Mouse (Mus musculus): ENCODE measurements around the gene Tbc1d16. TPM values are rescaled to one million over a fixed set of nuclear protein-coding genes. Genes with fewer than 3 reads are reported as not detected.
A peak's percentile ranks its signal among the peaks of the same experiment; 100 is the strongest.

The Tbc1d16 gene
- polyA plus RNA-seq, 1 experiment from 2014 or later = 27.2 TPM

GRCm38 (mm10) chr11:119228846-119229626 is 737 bp upstream of the Tbc1d16 start:
- Histone ChIP-seq H3K36me3 (no peaks in the 10 kb centered on the region), H3K9ac (peak overlapping the region; percentile 89), H3K27ac (peak overlapping the region; percentile 67), H3K4me1 (peaks cover 44% of the 10 kb centered on the region), H3K4me3 (peak overlapping the region; percentile 77), H3K27me3 (no peaks in the 10 kb centered on the region), H3K4me2 (replicated peaks) (peak overlapping the region; percentile 100), H3K9me3 (no peaks in the 10 kb centered on the region)
- ATAC-seq (ENCODE audit: low FRiP score, low read depth) = peak; percentile 91
- under 1% methylated on average over 34 of the region's 34 CpGs for WGBS

DNA sequence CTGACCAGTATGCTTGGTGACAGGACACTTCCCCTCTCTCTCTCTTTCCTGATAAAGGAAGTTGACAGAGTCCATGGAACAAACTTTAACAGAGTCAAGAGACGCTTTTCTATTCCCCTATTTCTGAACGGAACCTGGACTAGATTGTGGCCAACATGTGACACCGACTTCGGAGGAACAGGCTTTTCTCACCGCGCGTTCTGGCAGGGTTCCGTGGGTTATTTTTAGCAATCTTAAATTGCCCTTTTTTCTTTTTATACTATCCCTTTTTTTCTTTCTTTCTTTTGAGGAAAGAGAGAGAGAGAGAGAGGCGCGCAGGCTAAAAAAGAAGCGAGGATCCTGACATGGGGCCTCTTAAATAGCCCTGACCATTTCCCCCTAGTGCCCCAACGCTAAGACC is 708 bp downstream of the Tbc1d16 start:
- Histone ChIP-seq H3K9me3 (no peaks in the 10 kb centered on the region), H3K4me1 (peaks cover 58% of the 10 kb centered on the region), H3K27me3 (no peaks in the 10 kb centered on the region), H3K4me3 (peak overlapping the region; percentile 77), H3K36me3 (no peaks in the 10 kb centered on the region), H3K27ac (no peak overlapping the region), H3K4me2 (replicated peaks) (peak overlapping the region; percentile 100), H3K9ac (peak overlapping the region; percentile 89)
- WGBS = 5% methylated on average over 12 of the region's 12 CpGs
- ATAC-seq (ENCODE audit: low FRiP score, low read depth) = no peak

DNA sequence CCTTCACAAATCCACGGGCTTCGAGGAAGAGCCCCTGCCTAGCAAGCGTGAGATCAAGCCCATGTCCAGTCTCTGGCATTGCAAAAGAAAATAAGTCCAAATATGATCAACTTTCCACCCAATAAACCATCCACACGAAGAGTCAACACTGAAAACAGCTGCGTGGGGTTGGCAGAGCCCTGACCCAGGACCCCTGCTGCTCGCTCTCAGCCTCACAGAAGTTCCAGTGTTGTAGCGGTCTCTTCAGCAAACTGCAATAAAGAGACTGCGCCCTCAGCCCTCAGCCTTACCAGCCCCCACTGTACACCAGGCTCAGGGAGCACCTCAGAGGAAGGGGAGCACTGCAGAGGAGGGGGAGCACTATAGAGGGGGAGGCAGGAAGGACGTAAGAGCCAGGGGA is 2.7 kb downstream of the Tbc1d16 start:
- no peak for ATAC-seq (ENCODE audit: low FRiP score, low read depth)
- 60% methylated on average over 9 of the region's 9 CpGs for WGBS
- Histone ChIP-seq H3K4me2 (replicated peaks) (peak overlapping the region; percentile 100; the same call in 1 of the 2 replicates), H3K27ac (no peak overlapping the region; the same call in 1 of the 2 replicates), H3K27me3 (no peaks in the 10 kb centered on the region), H3K4me3 (no peak overlapping the region), H3K4me1 (peaks cover 71% of the 10 kb centered on the region), H3K36me3 (no peaks in the 10 kb centered on the region), H3K9ac (no peak overlapping the region), H3K9me3 (no peaks in the 10 kb centered on the region)

DNA sequence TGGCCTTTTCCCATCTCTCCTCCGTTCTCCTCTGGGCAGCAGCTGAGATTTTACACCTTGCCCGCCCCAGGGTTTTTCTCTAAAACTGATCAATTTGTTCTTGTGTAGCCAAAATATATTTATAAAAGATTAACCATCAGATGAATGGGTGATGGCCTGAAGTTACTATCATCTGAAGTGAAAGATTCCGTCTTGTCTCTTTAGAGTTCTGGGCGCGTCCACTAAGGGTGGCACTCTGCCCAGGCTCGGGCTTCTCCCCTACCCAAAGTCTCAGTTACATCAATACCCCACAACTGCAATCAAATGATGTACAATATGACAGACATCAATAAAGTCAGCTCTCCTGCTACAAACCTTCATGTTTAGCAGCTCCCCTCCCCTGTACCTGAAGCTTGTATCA is 3.4 kb downstream of the Tbc1d16 start:
- Histone ChIP-seq H3K4me1 (peaks cover 75% of the 10 kb centered on the region), H3K9ac (no peak overlapping the region)
- 92% methylated on average over 6 of the region's 6 CpGs for WGBS

DNA sequence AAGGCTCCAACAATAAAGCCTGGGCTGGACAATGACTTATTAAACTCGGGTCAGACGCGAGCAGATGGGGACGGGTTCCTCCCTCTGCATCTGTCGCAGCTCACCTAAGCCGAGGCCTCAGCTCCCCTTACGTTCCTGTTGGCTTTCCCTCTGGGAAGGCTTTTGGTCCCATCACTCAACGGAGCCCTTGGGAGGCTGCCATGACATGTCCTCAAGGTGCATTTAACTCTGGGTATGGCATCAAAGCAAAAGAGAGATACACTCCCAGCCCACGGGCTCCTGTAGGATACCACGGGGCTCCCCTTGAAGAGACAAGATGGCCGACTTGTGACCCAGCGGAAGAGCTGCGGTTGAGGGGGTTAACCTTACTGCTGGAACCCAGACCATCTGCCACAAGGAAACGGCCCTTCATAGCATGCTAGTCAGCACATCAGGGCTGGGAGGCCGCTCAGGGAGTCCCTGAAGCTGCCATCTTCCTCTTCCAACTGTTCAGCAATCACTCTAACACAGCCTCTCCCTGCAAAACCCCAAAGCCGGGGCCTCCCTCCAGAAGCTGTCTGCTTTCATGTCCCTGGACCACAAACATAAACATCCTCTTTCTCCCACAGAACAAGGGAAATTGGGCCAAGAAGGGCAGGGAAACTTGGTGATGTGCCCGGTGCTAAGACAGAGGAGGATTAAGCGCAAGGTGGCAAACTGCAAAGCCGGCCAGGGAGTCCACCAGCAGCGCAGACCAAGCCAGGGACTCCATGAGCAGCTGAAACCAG is 5.0 kb downstream of the Tbc1d16 start:
- H3K4me3 ChIP-seq = no peak overlapping the region
- H3K9ac ChIP-seq = no peak overlapping the region
- H3K4me2 ChIP-seq (replicated peaks) = no peak overlapping the region
- H3K4me1 ChIP-seq = peaks cover 68% of the 10 kb centered on the region
- 82% methylated on average over 20 of the region's 20 CpGs for WGBS
- no peaks in the 10 kb centered on the region for H3K9me3 ChIP-seq
- no peak overlapping the region for H3K27ac ChIP-seq
- H3K27me3 ChIP-seq = no peaks in the 10 kb centered on the region
- ATAC-seq (ENCODE audit: low FRiP score, low read depth) = no peak
- no peaks in the 10 kb centered on the region for H3K36me3 ChIP-seq

More for the DNA sequence above, 3.4 kb downstream of the Tbc1d16 start:
- no peak overlapping the region for H3K4me2 ChIP-seq (replicated peaks)
- ATAC-seq (ENCODE audit: low FRiP score, low read depth) = no peak
- no peaks in the 10 kb centered on the region for H3K36me3 ChIP-seq
- no peak overlapping the region for H3K27ac ChIP-seq
- no peak overlapping the region for H3K4me3 ChIP-seq
- H3K9me3 ChIP-seq = no peaks in the 10 kb centered on the region
- no peaks in the 10 kb centered on the region for H3K27me3 ChIP-seq

DNA sequence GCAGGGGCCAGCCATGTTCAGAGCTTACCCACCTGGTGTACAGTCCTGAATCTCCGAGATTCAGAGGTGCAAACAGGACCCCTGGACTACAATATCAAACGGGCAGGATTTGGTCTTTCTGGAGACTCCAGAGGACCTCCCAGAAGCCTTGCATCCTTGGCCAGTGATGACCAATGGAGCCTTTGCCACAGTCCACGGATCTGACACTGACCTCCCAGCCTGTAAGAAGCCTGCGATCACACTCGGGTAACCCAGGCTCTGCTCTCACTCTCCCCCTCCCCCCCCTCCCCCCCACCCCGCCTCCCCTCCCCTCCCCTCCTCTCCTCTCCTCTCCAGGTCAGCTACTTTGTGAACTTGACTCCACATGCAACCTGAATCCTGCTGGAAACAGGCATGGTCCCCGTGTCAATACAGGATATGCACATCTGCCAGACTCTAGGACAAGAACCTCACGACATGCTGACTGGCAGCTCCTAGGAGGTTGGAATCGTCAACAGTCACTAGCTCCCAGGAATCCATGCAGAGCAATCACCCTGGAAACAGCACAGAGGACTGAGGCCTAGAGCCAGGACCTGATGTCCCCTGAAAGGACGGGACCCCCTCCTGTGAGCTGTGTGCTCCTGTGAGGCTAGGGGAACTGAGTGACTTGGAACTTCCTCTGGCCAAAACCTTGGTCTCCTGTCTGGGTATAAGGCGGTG is 6.3 kb downstream of the Tbc1d16 start:
- Histone ChIP-seq H3K4me2 (replicated peaks) (no peak overlapping the region), H3K9ac (peak overlapping the region; percentile 35; the same call in 1 of the 2 replicates), H3K27me3 (no peaks in the 10 kb centered on the region), H3K4me1 (peaks cover 64% of the 10 kb centered on the region), H3K9me3 (no peaks in the 10 kb centered on the region), H3K4me3 (no peak overlapping the region), H3K27ac (no peak overlapping the region), H3K36me3 (peaks cover 7% of the 10 kb centered on the region; the same call in 1 of the 2 replicates)
- WGBS = 39% methylated on average over 10 of the region's 11 CpGs
- no peak for ATAC-seq (ENCODE audit: low FRiP score, low read depth)

DNA sequence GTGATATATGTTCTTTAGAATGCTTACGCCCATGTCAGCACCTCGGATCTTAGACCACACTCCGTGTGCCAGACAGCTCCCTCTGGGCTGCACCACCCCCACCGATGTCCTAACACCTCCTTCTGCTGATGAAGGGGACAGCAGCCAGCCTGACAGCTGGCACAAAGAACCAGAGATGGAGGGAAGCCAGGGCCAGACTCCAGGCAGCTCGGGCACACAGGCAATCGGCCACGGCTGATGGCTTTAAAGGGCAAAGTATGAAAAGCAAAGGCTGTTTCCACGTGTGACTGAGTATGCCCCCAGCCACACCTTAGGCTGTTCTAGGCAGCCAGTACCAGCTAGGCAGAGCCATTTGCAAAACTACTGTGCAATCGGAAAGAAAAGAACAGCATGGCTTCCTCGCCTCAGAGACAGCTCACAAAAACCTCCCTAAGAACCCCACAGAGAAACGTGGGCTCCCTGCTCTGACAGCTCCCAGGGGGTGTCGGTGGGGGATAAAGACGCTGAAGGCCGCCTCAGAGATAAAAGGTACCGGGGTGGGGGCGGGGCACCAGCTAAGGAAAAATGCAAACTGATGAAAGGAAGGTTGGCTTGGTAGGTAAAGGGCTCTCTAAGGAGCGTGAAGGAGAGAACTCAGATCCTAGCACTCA is 8.4 kb downstream of the Tbc1d16 start:
- H3K4me1 ChIP-seq = peaks cover 61% of the 10 kb centered on the region
- H3K9ac ChIP-seq = peak overlapping the region; percentile 21
- ATAC-seq (ENCODE audit: low FRiP score, low read depth) = no peak
- H3K27me3 ChIP-seq = no peaks in the 10 kb centered on the region
- 21% methylated on average over 17 of the region's 17 CpGs for WGBS
- no peak overlapping the region for H3K4me2 ChIP-seq (replicated peaks)
- no peak overlapping the region for H3K27ac ChIP-seq
- no peaks in the 10 kb centered on the region for H3K9me3 ChIP-seq
- H3K4me3 ChIP-seq = no peak overlapping the region
- H3K36me3 ChIP-seq = peaks cover 7% of the 10 kb centered on the region; the same call in 1 of the 2 replicates

GRCm38 (mm10) chr11:119217861-119218260 is 10.4 kb downstream of the Tbc1d16 start:
- no peaks in the 10 kb centered on the region for H3K9me3 ChIP-seq
- no peak for ATAC-seq (ENCODE audit: low FRiP score, low read depth)
- H3K4me1 ChIP-seq = peaks cover 67% of the 10 kb centered on the region
- no peak overlapping the region for H3K4me3 ChIP-seq
- no peaks in the 10 kb centered on the region for H3K27me3 ChIP-seq
- no peak overlapping the region for H3K4me2 ChIP-seq (replicated peaks)
- WGBS = 88% methylated on average over 6 of the region's 6 CpGs
- no peak overlapping the region for H3K27ac ChIP-seq
- no peak overlapping the region for H3K9ac ChIP-seq
- H3K36me3 ChIP-seq = peaks cover 7% of the 10 kb centered on the region; the same call in 1 of the 2 replicates

DNA sequence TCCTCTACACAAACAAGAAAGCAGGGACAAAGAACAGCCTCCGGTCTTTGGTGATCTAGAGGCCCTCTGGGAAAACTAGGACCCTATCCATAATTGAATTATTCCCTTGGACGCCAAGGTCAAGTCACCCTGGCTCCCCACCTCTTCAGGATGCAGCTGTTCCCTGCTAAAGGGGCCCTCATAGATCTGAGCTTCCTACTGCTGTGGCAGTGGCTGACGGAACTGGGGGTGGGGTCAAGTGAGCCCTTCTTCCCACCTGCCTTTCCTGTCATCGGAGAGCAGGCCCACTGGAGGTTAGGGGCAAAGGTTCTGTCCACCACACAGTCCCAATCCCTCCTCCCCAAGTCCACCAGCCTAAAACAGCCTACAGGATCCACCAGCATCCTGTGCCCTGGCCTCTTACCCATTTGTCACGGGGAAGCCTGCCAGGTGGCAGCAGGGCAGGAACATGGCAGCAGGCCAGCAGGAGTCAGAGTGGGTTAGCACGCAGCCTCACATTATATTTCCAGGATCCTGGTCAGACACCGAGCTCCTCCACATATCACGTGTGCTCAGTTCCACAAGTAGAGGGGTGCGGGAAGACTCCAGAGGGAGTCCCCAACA is 12.3 kb downstream of the Tbc1d16 start:
- Histone ChIP-seq H3K4me1 (peaks cover 68% of the 10 kb centered on the region), H3K9me3 (no peaks in the 10 kb centered on the region), H3K4me3 (no peak overlapping the region), H3K4me2 (replicated peaks) (peak overlapping the region; percentile 54), H3K36me3 (peaks cover 7% of the 10 kb centered on the region; the same call in 1 of the 2 replicates), H3K27me3 (no peaks in the 10 kb centered on the region), H3K27ac (peak overlapping the region; percentile 6; the same call in 1 of the 2 replicates), H3K9ac (no peak overlapping the region)
- WGBS = 41% methylated on average over 9 of the region's 9 CpGs
- ATAC-seq (ENCODE audit: low FRiP score, low read depth) = no peak

DNA sequence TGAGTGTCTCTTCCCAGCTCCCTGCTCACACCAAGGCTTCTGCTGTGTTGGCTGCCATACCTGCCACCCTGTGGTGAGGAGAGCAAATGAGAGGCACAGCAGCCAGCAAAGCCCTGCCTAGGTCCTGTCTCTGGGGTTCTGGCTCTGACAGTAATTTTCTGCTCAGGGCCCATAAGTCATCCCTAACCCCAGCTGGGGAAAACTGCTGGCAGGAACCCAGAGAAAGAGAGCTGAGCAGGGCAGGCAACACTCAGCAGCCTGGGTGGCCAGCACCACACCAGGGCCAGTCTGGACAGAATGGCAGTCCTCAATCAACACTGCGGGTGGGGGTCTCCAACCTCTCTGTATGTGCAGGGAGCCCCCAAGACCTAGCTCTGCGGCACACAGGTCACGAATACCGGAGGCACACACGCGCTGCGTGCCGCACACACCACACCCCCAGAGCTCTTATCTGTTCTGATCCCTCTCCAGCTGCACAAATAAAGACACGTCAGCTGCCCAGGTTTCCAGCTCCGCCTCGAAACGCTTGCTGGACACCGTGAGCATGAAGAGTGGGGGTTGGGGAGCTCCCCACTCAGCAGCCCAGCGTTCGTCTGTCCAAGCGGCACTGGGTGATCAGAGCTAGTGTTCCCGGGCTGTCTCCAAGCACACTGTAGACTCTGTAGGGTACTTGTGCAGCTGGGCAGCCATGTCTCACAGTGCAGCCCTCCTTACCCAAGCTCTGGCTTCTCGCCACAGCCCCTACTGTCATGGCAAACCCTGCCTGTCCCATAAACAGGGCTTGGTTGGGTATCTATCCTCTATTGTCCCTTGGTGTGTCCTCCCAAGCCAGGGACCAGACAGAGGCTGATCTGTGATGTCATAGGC is 13.0 kb downstream of the Tbc1d16 start:
- peak overlapping the region; percentile 20; the same call in 1 of the 2 replicates for H3K4me3 ChIP-seq
- peak; percentile 45 for ATAC-seq (ENCODE audit: low FRiP score, low read depth)
- H3K4me2 ChIP-seq (replicated peaks) = peak overlapping the region; percentile 54
- H3K4me1 ChIP-seq = peaks cover 72% of the 10 kb centered on the region
- peak overlapping the region; percentile 52; the same call in 1 of the 2 replicates for H3K27ac ChIP-seq
- no peaks in the 10 kb centered on the region for H3K9me3 ChIP-seq
- WGBS = 11% methylated on average over 18 of the region's 18 CpGs
- 0 out of 2 replicates have a peak overlapping the region, but pooled peaks have one; percentile 36 for H3K9ac ChIP-seq
- H3K36me3 ChIP-seq = peaks cover 7% of the 10 kb centered on the region; the same call in 1 of the 2 replicates
- no peaks in the 10 kb centered on the region for H3K27me3 ChIP-seq
